Mouse (Mus musculus) neutrophil, adult 5-6 weeks (primary cell): ENCODE results near the gene Stk32c. TPM values are rescaled to one million over a fixed set of nuclear protein-coding genes. Genes with fewer than 3 reads are reported as not detected.

Experiments used
- ATAC-seq: fragments of 151-379, 151-347 bp; 2 replicates; pipeline ENCODE4 v1.8.0; 2017; ENCODE audit warnings: mild to moderate bottlenecking, moderate TSS enrichment; ENCODE audit not compliant: insufficient number of reproducible peaks, poor library complexity, low FRiP score, severe bottlenecking; ENCODE audit errors: extremely low read depth
- total RNA-seq: library from RNA; stranded (forward); fragments of 200-1000 nt; gene quantifications from 2 replicates; pipeline ENCODE4 v1.2.3, GENCODE M21; 2017

Gene Stk32c
- total RNA-seq, 1 experiment from 2014 or later: not detected

DNA sequence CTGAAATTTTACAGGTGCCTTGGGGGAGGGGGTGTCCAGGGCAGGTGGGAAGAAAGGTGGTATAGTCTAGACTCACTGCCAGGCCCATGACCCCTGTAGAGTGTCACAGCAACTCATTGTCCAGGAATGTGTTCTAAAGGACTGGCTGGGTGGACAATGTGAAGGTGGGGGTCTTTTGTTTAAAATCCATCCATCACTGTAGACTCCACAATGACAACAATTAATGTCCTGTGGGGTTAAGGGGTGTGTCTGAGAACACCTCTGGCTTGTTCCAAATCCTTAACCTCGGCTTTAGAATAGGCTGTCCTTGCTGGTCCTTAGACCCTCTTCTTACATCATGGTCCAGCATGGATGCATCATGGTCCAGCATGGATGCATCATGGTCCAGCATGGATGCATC is 128.8 kb downstream of the Stk32c start:
- no peak for ATAC-seq

- ATAC-seq: no peak
These were observed 130.8 kb downstream of the Stk32c start for GRCm38 (mm10) chr7:139082281-139082680.

- ATAC-seq: no peak
These were observed 131.9 kb downstream of the Stk32c start for GRCm38 (mm10) chr7:139081158-139081557.

- no peak for ATAC-seq
These were observed 132.4 kb downstream of the Stk32c start for GRCm38 (mm10) chr7:139080714-139081113.

GRCm38 (mm10) chr7:139079141-139079540 is 134.0 kb downstream of the Stk32c start:
- no peak for ATAC-seq

- no peak for ATAC-seq
These were observed 134.9 kb downstream of the Stk32c start for GRCm38 (mm10) chr7:139078181-139078580.

- no peak for ATAC-seq
These were observed 135.8 kb downstream of the Stk32c start for GRCm38 (mm10) chr7:139077283-139077682.

DNA sequence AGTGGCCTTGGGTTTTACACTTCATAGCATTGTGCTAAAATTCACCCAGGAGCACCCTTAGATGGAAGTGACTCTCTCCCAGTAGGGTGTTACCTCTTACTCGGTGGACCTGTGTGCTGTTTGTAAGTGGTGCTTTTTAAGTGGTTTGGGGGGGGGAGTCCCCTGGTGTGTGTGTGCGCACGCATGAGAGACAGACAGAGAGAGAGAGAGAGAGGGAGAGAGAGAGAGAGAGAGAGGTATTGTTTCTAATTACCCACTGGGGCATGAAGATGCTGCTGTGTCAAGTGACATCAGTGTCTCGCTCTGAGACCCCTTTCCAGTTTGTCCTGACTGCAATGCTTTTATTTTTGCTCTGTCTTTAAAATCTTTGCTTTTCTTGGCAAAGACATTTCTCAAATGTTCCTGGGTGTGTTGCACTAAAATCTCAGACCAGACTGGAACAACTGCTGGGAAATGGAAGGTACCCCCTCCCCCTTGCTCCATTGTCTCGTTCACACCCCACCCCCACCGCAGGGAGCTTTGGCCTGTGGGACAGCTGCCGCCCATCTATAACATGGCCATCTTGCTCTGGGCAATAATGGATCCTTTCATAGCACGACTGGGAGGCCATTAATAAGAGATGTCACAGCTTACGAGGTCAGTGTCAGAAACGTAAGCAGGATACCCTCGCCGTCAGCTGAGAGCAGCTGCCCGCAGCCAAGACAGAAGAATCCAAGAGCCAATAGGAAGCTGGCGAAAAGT is 137.9 kb downstream of the Stk32c start:
- no peak for ATAC-seq

GRCm38 (mm10) chr7:139074189-139074588 is 138.9 kb downstream of the Stk32c start:
- no peak for ATAC-seq

DNA sequence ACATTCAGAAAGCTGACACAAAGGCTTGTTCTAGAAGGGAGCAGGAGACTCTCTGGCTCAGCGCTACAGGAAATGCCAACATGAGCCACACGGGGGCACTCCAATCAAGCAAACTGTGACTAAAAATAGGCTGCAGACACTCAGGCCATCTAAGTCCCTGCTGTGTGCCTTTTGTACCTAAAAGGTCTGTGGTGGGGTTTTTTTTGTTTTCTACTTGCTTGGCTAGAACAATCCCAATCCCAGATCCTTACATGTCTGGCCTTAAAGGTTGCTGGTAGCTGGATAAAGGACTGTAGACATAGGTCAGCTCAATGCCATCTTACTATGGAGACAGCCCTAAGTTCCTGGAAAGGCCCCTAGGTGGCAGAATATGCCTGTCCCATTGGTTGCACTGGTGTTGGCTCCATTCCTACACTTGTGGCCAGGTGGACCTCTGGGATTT is 144.9 kb downstream of the Stk32c start:
- ATAC-seq: no peak

GRCm38 (mm10) chr7:139063406-139063805 is 149.7 kb downstream of the Stk32c start:
- ATAC-seq: no peak

Other genes with a start within 250 kb of the Stk32c start
- gene Dpysl4, start 127.3 kb downstream of the Stk32c start, total RNA-seq: not detected in 2 replicates
- gene Lrrc27, start 319 bp downstream of the Stk32c start, total RNA-seq: 4.7 and 7.7 TPM in 2 replicates
- gene Pwwp2b, start 35.2 kb upstream of the Stk32c start, total RNA-seq: 1.8 and 3.5 TPM in 2 replicates
- 38.1 and 41.7 TPM in 2 replicates for gene Inpp5a, start 175.8 kb upstream of the Stk32c start, total RNA-seq